Mouse (Mus musculus): Measurements from ENCODE around the gene Rhbdl1. TPM values are rescaled to one million over a fixed set of nuclear protein-coding genes. Genes with fewer than 3 reads are reported as not detected.

Gene Rhbdl1
- polyA plus RNA-seq, 1 experiment from 2014 or later, result 1.7 TPM

- Histone ChIP-seq H3K4me1 (ENCODE audit: control insufficient read depth, insufficient read depth, low read length) (peaks cover 27% of the 10 kb centered on the region), H3K36me3 (ENCODE audit: control insufficient read depth, insufficient read depth) (peaks cover 13% of the 10 kb centered on the region), H3K9me3 (replicated peaks; ENCODE audit: control insufficient read depth, low read length) (no peaks in the 10 kb centered on the region), H3K27me3 (ENCODE audit: control insufficient read depth, insufficient read depth, low read length) (no peaks in the 10 kb centered on the region), H3K4me3 (ENCODE audit: low read length) (peak within 1 kb of the TSS; percentile 85), H3K4me2 (ENCODE audit: low read depth, low read length) (peak within 1 kb of the TSS; percentile 84), H3K27ac (ENCODE audit: low read length) (peak within 1 kb of the TSS; percentile 94), H3K9ac (ENCODE audit: low read length) (peak within 1 kb of the TSS; percentile 77)
- 66% methylated on average over 3 of the region's 3 CpGs for WGBS
- ATAC-seq (replicated peaks; ENCODE audit: extremely low read depth, insufficient read depth, low FRiP score), result no peak
Measured at GRCm38 (mm10) chr17:25786280-25786679, 50.8 kb downstream of the Rhbdl1 start, which contains the start of gene Ccdc78. Gene Ccdc78, plus strand, starts transcription at chr17:25786580.

- Histone ChIP-seq H3K27ac (ENCODE audit: low read length) (peak within 1 kb of the TSS; percentile 94), H3K4me1 (ENCODE audit: control insufficient read depth, insufficient read depth, low read length) (peaks cover 22% of the 10 kb centered on the region), H3K9ac (ENCODE audit: low read length) (peak within 1 kb of the TSS; percentile 77), H3K27me3 (ENCODE audit: control insufficient read depth, insufficient read depth, low read length) (no peaks in the 10 kb centered on the region), H3K9me3 (replicated peaks; ENCODE audit: control insufficient read depth, low read length) (no peaks in the 10 kb centered on the region), H3K4me3 (ENCODE audit: low read length) (peak within 1 kb of the TSS; percentile 85), H3K36me3 (ENCODE audit: control insufficient read depth, insufficient read depth) (peaks cover 16% of the 10 kb centered on the region), H3K4me2 (ENCODE audit: low read depth, low read length) (peak within 1 kb of the TSS; percentile 84)
- WGBS, result under 1% methylated on average over 23 of the region's 23 CpGs
- ATAC-seq (replicated peaks; ENCODE audit: extremely low read depth, insufficient read depth, low FRiP score), result peak; percentile 88
Measured at GRCm38 (mm10) chr17:25785281-25785745, 51.8 kb downstream of the Rhbdl1 start, which contains the start of gene Haghl. Gene Haghl, minus strand, starts transcription at chr17:25785673.

Small RNA genes within 50 kb of the gene (microRNA-seq; reads per million reads assigned to microRNA genes)
- gene Mir3082, result not detected

Other genes with a start within 250 kb of the Rhbdl1 start
- 0.60 and 2.2 TPM in 2 replicates for gene Gng13, start 120.1 kb downstream of the Rhbdl1 start, polyA plus RNA-seq (2015; fragmentation: Nextera tagmentation; extraction: Ambion mirVana)
- 16.7 and 17.2 TPM in 2 replicates for gene Chtf18, start 109.9 kb downstream of the Rhbdl1 start, polyA plus RNA-seq (2015; fragmentation: Nextera tagmentation; extraction: Ambion mirVana)
- 12.7 and 13.7 TPM in 2 replicates for gene Rpusd1, start 109.6 kb downstream of the Rhbdl1 start, polyA plus RNA-seq (2015; fragmentation: Nextera tagmentation; extraction: Ambion mirVana)
- 0.16 TPM in 2 replicates for gene Mslnl, start 101.3 kb downstream of the Rhbdl1 start, polyA plus RNA-seq (2015; fragmentation: Nextera tagmentation; extraction: Ambion mirVana)
- 50.0 and 51.1 TPM in 2 replicates for gene Msln, start 82.9 kb downstream of the Rhbdl1 start, polyA plus RNA-seq (2015; fragmentation: Nextera tagmentation; extraction: Ambion mirVana)
- 38.3 and 39.7 TPM in 2 replicates for gene Narfl, start 63.5 kb downstream of the Rhbdl1 start, polyA plus RNA-seq (2015; fragmentation: Nextera tagmentation; extraction: Ambion mirVana)
- 51.4 and 55.2 TPM in 2 replicates for gene Haghl, start 51.6 kb downstream of the Rhbdl1 start, polyA plus RNA-seq (2015; fragmentation: Nextera tagmentation; extraction: Ambion mirVana)
- gene Ccdc78, start 50.7 kb downstream of the Rhbdl1 start, polyA plus RNA-seq (2015; fragmentation: Nextera tagmentation; extraction: Ambion mirVana), result 0.53 and 0.80 TPM in 2 replicates
- 65.1 and 68.9 TPM in 2 replicates for gene Fam173a, start 44.4 kb downstream of the Rhbdl1 start, polyA plus RNA-seq (2015; fragmentation: Nextera tagmentation; extraction: Ambion mirVana)
- 0.26 and 0.54 TPM in 2 replicates for gene AC134908.4, start 41.6 kb downstream of the Rhbdl1 start, polyA plus RNA-seq (2015; fragmentation: Nextera tagmentation; extraction: Ambion mirVana)
- 25.6 and 26.9 TPM in 2 replicates for gene Metrn, start 40.2 kb downstream of the Rhbdl1 start, polyA plus RNA-seq (2015; fragmentation: Nextera tagmentation; extraction: Ambion mirVana)
- gene Fbxl16, start 28.2 kb downstream of the Rhbdl1 start, polyA plus RNA-seq (2015; fragmentation: Nextera tagmentation; extraction: Ambion mirVana), result 0.75 and 0.81 TPM in 2 replicates
- 18.7 and 19.8 TPM in 2 replicates for gene Wdr24, start 13.7 kb downstream of the Rhbdl1 start, polyA plus RNA-seq (2015; fragmentation: Nextera tagmentation; extraction: Ambion mirVana)
- 35.0 and 36.6 TPM in 2 replicates for gene Jmjd8, start 8.4 kb downstream of the Rhbdl1 start, polyA plus RNA-seq (2015; fragmentation: Nextera tagmentation; extraction: Ambion mirVana)
- 292 and 304 TPM in 2 replicates for gene Stub1, start 3.9 kb downstream of the Rhbdl1 start, polyA plus RNA-seq (2015; fragmentation: Nextera tagmentation; extraction: Ambion mirVana)
- gene Gm20683, start 4.5 kb upstream of the Rhbdl1 start, polyA plus RNA-seq (2015; fragmentation: Nextera tagmentation; extraction: Ambion mirVana), result 2.0 and 2.5 TPM in 2 replicates
- 31.6 and 32.7 TPM in 2 replicates for gene Rhot2, start 7.6 kb upstream of the Rhbdl1 start, polyA plus RNA-seq (2015; fragmentation: Nextera tagmentation; extraction: Ambion mirVana)
- gene Wdr90, start 24.2 kb upstream of the Rhbdl1 start, polyA plus RNA-seq (2015; fragmentation: Nextera tagmentation; extraction: Ambion mirVana), result 13.1 and 15.0 TPM in 2 replicates
- gene Mcrip2, start 31.5 kb upstream of the Rhbdl1 start, polyA plus RNA-seq (2015; fragmentation: Nextera tagmentation; extraction: Ambion mirVana), result 225 and 234 TPM in 2 replicates
- 35.1 and 37.1 TPM in 2 replicates for gene Mettl26, start 37.8 kb upstream of the Rhbdl1 start, polyA plus RNA-seq (2015; fragmentation: Nextera tagmentation; extraction: Ambion mirVana)
- gene Wfikkn1, start 43.6 kb upstream of the Rhbdl1 start, polyA plus RNA-seq (2015; fragmentation: Nextera tagmentation; extraction: Ambion mirVana), result 0.30 and 0.41 TPM in 2 replicates
- 14.5 and 18.7 TPM in 2 replicates for gene Rab40c, start 82.4 kb upstream of the Rhbdl1 start, polyA plus RNA-seq (2015; fragmentation: Nextera tagmentation; extraction: Ambion mirVana)
- gene Pigq, start 107.6 kb upstream of the Rhbdl1 start, polyA plus RNA-seq (2015; fragmentation: Nextera tagmentation; extraction: Ambion mirVana), result 59.3 and 66.0 TPM in 2 replicates
- 0.06 and 0.11 TPM in 2 replicates for gene Nhlrc4, start 107.7 kb upstream of the Rhbdl1 start, polyA plus RNA-seq (2015; fragmentation: Nextera tagmentation; extraction: Ambion mirVana)
- 0.11 TPM in 1 of 2 replicates, not detected in the other for gene A930017K11Rik, start 115.3 kb upstream of the Rhbdl1 start, polyA plus RNA-seq (2015; fragmentation: Nextera tagmentation; extraction: Ambion mirVana)
- 12.0 and 14.5 TPM in 2 replicates for gene Capn15, start 148.5 kb upstream of the Rhbdl1 start, polyA plus RNA-seq (2015; fragmentation: Nextera tagmentation; extraction: Ambion mirVana)
- 8.2 and 13.6 TPM in 2 replicates for gene Rab11fip3, start 232.3 kb upstream of the Rhbdl1 start, polyA plus RNA-seq (2015; fragmentation: Nextera tagmentation; extraction: Ambion mirVana)